Mouse (Mus musculus): ENCODE data around the gene Nfil3.

GRCm38 (mm10) chr13:52994197-52994881, 13.5 kb upstream of the Nfil3 start:
- TF ChIP-seq CTCF (IDR thresholded peaks at IDR 0.05): no peak
- no peak for TF ChIP-seq POLR2A (IDR thresholded peaks at IDR 0.05; ENCODE audit: insufficient read depth, low read depth, low read length)
- TF ChIP-seq EP300 (IDR thresholded peaks at IDR 0.05; ENCODE audit: insufficient read depth, low read depth, low read length): no peak
